Mouse (Mus musculus): ENCODE data around the gene Agrp. TPM values are rescaled to one million over a fixed set of nuclear protein-coding genes. Genes with fewer than 3 reads are reported as not detected.

Agrp gene
- polyA plus RNA-seq, 1 experiment, result 0.47 TPM

- no peak overlapping the region for H3ac ChIP-seq (ENCODE audit: control insufficient read depth, insufficient read length)
- TF ChIP-seq POLR2A (IDR thresholded peaks at IDR 0.05; ENCODE audit: insufficient read length, low read depth), result no peak
- TF ChIP-seq USF1 (IDR thresholded peaks at IDR 0.05; ENCODE audit: low read depth), result no peak
- H3K27me3 ChIP-seq (ENCODE audit: control insufficient read depth, insufficient read depth, insufficient read length), result no peaks in the 10 kb centered on the region
- peaks cover 4% of the 10 kb centered on the region for H3K79me2 ChIP-seq (ENCODE audit: control insufficient read depth, insufficient read depth)
- no peak overlapping the region for H3K4me3 ChIP-seq
- H3K36me3 ChIP-seq (ENCODE audit: control insufficient read depth, insufficient read depth), result peaks cover 38% of the 10 kb centered on the region
- no peak overlapping the region for H3K4me2 ChIP-seq (ENCODE audit: low read depth)
These were observed 19.5 kb downstream of the Agrp start for GRCm38 (mm10) chr8:105617451-105618278.

GRCm38 (mm10) chr8:105615942-105616341 lies 21.3 kb downstream of the Agrp start:
- no peak for TF ChIP-seq TCF12 (IDR thresholded peaks at IDR 0.05; ENCODE audit: insufficient read depth, poor library complexity, severe bottlenecking)
- TF ChIP-seq USF1 (IDR thresholded peaks at IDR 0.05; ENCODE audit: low read depth), result no peak
- TF ChIP-seq E2F4 (IDR thresholded peaks at IDR 0.05; ENCODE audit: insufficient read depth), result no peak
- TF ChIP-seq CEBPB (IDR thresholded peaks at IDR 0.05; ENCODE audit: insufficient read depth, poor library complexity, severe bottlenecking), result no peak
- no peak for TF ChIP-seq TCF3 (IDR thresholded peaks at IDR 0.05; ENCODE audit: insufficient read length, low read depth)
- TF ChIP-seq REST (IDR thresholded peaks at IDR 0.05; ENCODE audit: insufficient read depth, insufficient read length), result no peak
- TF ChIP-seq SRF (IDR thresholded peaks at IDR 0.05; ENCODE audit: control insufficient read depth, insufficient read length, low read depth), result no peak
- no peak for TF ChIP-seq MYOD1 (IDR thresholded peaks at IDR 0.05; ENCODE audit: control insufficient read depth in 1 of 3, insufficient read length in 2 of 3, low read depth in 2 of 3)
- TF ChIP-seq POLR2AphosphoS2 (IDR thresholded peaks at IDR 0.05; ENCODE audit: insufficient read length, low read depth), result no peak
- no peak for TF ChIP-seq MAX (IDR thresholded peaks at IDR 0.05; ENCODE audit: low read depth)
- Histone ChIP-seq H3K27me3 (ENCODE audit: control insufficient read depth, insufficient read depth, insufficient read length) (no peaks in the 10 kb centered on the region), H3ac (ENCODE audit: control insufficient read depth, insufficient read length) (no peak overlapping the region), H3K36me3 (ENCODE audit: control insufficient read depth, insufficient read depth) (peaks cover 36% of the 10 kb centered on the region), H3K4me2 (ENCODE audit: low read depth) (no peak overlapping the region), H3K4me3 (no peak overlapping the region), H3K79me2 (ENCODE audit: control insufficient read depth, insufficient read depth) (peaks cover 21% of the 10 kb centered on the region)

GRCm38 (mm10) chr8:105613830-105614511 lies 23.2 kb downstream of the Agrp start:
- H3K4me3 ChIP-seq, result no peak overlapping the region
- no peak overlapping the region for H3K4me2 ChIP-seq (ENCODE audit: low read depth)
- peaks cover 41% of the 10 kb centered on the region for H3K79me2 ChIP-seq (ENCODE audit: control insufficient read depth, insufficient read depth)
- no peak for TF ChIP-seq USF1 (IDR thresholded peaks at IDR 0.05; ENCODE audit: low read depth)
- no peak for TF ChIP-seq POLR2A (IDR thresholded peaks at IDR 0.05; ENCODE audit: insufficient read length, low read depth)
- no peak for TF ChIP-seq POLR2AphosphoS2 (IDR thresholded peaks at IDR 0.05; ENCODE audit: insufficient read length, low read depth)
- no peak for TF ChIP-seq SRF (IDR thresholded peaks at IDR 0.05; ENCODE audit: control insufficient read depth, insufficient read length, low read depth)
- TF ChIP-seq MYOD1 (IDR thresholded peaks at IDR 0.05; ENCODE audit: control insufficient read depth in 1 of 3, insufficient read length in 2 of 3, low read depth in 2 of 3), result no peak
- TF ChIP-seq MAX (IDR thresholded peaks at IDR 0.05; ENCODE audit: low read depth), result no peak
- no peak for TF ChIP-seq MYOG (IDR thresholded peaks at IDR 0.05; ENCODE audit: control insufficient read depth in 1 of 3, insufficient read depth in 1 of 3, insufficient read length in 2 of 3, low read depth in 2 of 3)
- TF ChIP-seq E2F4 (IDR thresholded peaks at IDR 0.05; ENCODE audit: insufficient read depth), result no peak
- TF ChIP-seq TCF12 (IDR thresholded peaks at IDR 0.05; ENCODE audit: insufficient read depth, poor library complexity, severe bottlenecking), result no peak
- no peak for TF ChIP-seq TCF3 (IDR thresholded peaks at IDR 0.05; ENCODE audit: insufficient read length, low read depth)
- no peaks in the 10 kb centered on the region for H3K27me3 ChIP-seq (ENCODE audit: control insufficient read depth, insufficient read depth, insufficient read length)
- H3K36me3 ChIP-seq (ENCODE audit: control insufficient read depth, insufficient read depth), result peaks cover 25% of the 10 kb centered on the region
- no peak overlapping the region for H3ac ChIP-seq (ENCODE audit: control insufficient read depth, insufficient read length)

DNA sequence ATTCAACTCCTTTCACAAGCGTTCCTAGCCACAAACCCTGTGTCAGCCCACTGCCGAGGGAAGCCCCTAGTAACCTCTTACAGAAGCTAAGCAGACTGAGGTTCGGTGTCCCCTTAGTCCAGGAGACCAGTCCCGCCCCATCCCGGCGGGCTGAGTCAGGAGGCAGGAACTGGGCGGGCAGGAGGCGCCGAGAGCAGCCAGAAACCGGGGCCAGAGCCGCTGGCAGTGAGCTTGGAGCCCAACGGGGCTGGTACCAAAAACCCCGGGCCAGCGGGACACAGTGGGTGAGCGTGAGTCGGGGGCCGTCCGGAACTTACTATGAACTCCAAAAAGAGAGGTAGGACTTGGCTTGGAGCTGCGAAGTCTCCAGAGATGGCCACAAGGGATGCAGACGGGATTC lies 24.2 kb downstream of the Agrp start:
- H3K27me3 ChIP-seq (ENCODE audit: control insufficient read depth, insufficient read depth, insufficient read length), result no peaks in the 10 kb centered on the region
- H3K79me2 ChIP-seq (ENCODE audit: control insufficient read depth, insufficient read depth), result peaks cover 50% of the 10 kb centered on the region
- H3K4me3 ChIP-seq, result no peak overlapping the region
- no peak overlapping the region for H3ac ChIP-seq (ENCODE audit: control insufficient read depth, insufficient read length)
- H3K36me3 ChIP-seq (ENCODE audit: control insufficient read depth, insufficient read depth), result peaks cover 18% of the 10 kb centered on the region
- TF ChIP-seq POLR2AphosphoS2 (IDR thresholded peaks at IDR 0.05; ENCODE audit: insufficient read length, low read depth) (no peak), TCF12 (IDR thresholded peaks at IDR 0.05; ENCODE audit: insufficient read depth, poor library complexity, severe bottlenecking) (no peak), MYOG (IDR thresholded peaks at IDR 0.05; ENCODE audit: control insufficient read depth in 1 of 3, insufficient read depth in 1 of 3, insufficient read length in 2 of 3, low read depth in 2 of 3) (no peak), CEBPB (IDR thresholded peaks at IDR 0.05; ENCODE audit: insufficient read depth, poor library complexity, severe bottlenecking) (no peak), E2F4 (IDR thresholded peaks at IDR 0.05; ENCODE audit: insufficient read depth) (no peak), USF1 (IDR thresholded peaks at IDR 0.05; ENCODE audit: low read depth) (no peak), SRF (IDR thresholded peaks at IDR 0.05; ENCODE audit: control insufficient read depth, insufficient read length, low read depth) (no peak), REST (IDR thresholded peaks at IDR 0.05; ENCODE audit: insufficient read depth, insufficient read length) (no peak), MYOD1 (IDR thresholded peaks at IDR 0.05; ENCODE audit: control insufficient read depth in 1 of 3, insufficient read length in 2 of 3, low read depth in 2 of 3) (no peak), MAX (IDR thresholded peaks at IDR 0.05; ENCODE audit: low read depth) (no peak), POLR2A (IDR thresholded peaks at IDR 0.05; ENCODE audit: insufficient read length, low read depth) (no peak), TCF3 (IDR thresholded peaks at IDR 0.05; ENCODE audit: insufficient read length, low read depth) (no peak)
- no peak overlapping the region for H3K4me2 ChIP-seq (ENCODE audit: low read depth)
